Mouse (Mus musculus) midbrain, embryonic 10.5 days (tissue): ENCODE results near the gene Isyna1. TPM values are rescaled to one million over a fixed set of nuclear protein-coding genes. Genes with fewer than 3 reads are reported as not detected.

Experiments
- DNase-seq: peaks from one replicate; pipeline ENCODE4 v3.0.0-alpha.2; 2017; ENCODE audit warnings: low spot score
- H3K27ac ChIP-seq: fragments of 300-500 bp; sonication (generic); replicated peaks from 2 replicates; pipeline ENCODE4 v1.5.1; 2016; ENCODE audit warnings: mild to moderate bottlenecking
- H3K27me3 ChIP-seq: fragments of 300-500 bp; sonication (generic); 2 replicates; pipeline ENCODE4 v1.6.1; 2016; ENCODE audit warnings: low read depth, mild to moderate bottlenecking; ENCODE audit not compliant: poor library complexity, severe bottlenecking
- H3K36me3 ChIP-seq: fragments of 300-500 bp; sonication (generic); 2 replicates; pipeline ENCODE4 v1.6.1; 2016; ENCODE audit warnings: mild to moderate bottlenecking, moderate library complexity
- H3K4me1 ChIP-seq: fragments of 300-500 bp; sonication (generic); 2 replicates; pipeline ENCODE4 v1.6.1; 2016
- H3K4me3 ChIP-seq: fragments of 300-500 bp; sonication (generic); 2 replicates; pipeline ENCODE4 v1.5.1; 2016; ENCODE audit warnings: mild to moderate bottlenecking, moderate library complexity
- H3K9me3 ChIP-seq: fragments of 300-500 bp; sonication (generic); replicated peaks from 2 replicates; pipeline ENCODE4 v1.6.1; 2016; ENCODE audit warnings: mild to moderate bottlenecking
- WGBS: fragments of 180-500 bp; shearing (Covaris S2); methylation state at CpG from one replicate; pipeline ENCODE4 v1.1.7; 2016; 5-methylcytosine and 5-hydroxymethylcytosine counted together
- polyA plus RNA-seq: library from polyadenylated mRNA; unstranded; fragments of >200 nt; fragmentation: Nextera tagmentation; extraction: Ambion mirVana; gene quantifications from 2 replicates; pipeline ENCODE4 v1.2.1, GENCODE M21; 2016

The Isyna1 gene
- polyA plus RNA-seq, 1 experiment from 2014 or later: 137 TPM

GRCm38 (mm10) chr8:70609368-70609848 lies 15.2 kb downstream of the Isyna1 start:
- H3K9me3 ChIP-seq: no peaks in the 10 kb centered on the region
- H3K4me3 ChIP-seq: peak overlapping the region; percentile 76
- 1% methylated on average over 39 of the region's 39 CpGs for WGBS
- DNase-seq: peak; percentile 85
- 0 out of 2 replicates have a peak, but pooled peaks cover 7% of the 10 kb centered on the region for H3K36me3 ChIP-seq
- H3K4me1 ChIP-seq: peaks cover 82% of the 10 kb centered on the region
- H3K27ac ChIP-seq: peak overlapping the region; percentile 92
- H3K27me3 ChIP-seq: peaks cover 25% of the 10 kb centered on the region

GRCm38 (mm10) chr8:70609849-70610795 lies 15.9 kb downstream of the Isyna1 start:
- Histone ChIP-seq H3K4me1 (peaks cover 75% of the 10 kb centered on the region), H3K4me3 (peak overlapping the region; percentile 76), H3K27ac (peak overlapping the region; percentile 92), H3K27me3 (peaks cover 21% of the 10 kb centered on the region), H3K9me3 (no peaks in the 10 kb centered on the region), H3K36me3 (0 out of 2 replicates have a peak, but pooled peaks cover under 1% of the 10 kb centered on the region)
- DNase-seq: peak; percentile 90
- WGBS: 2% methylated on average over 44 of the region's 45 CpGs

- under 1% methylated on average over 54 of the region's 54 CpGs for WGBS
- H3K4me1 ChIP-seq: peaks cover 68% of the 10 kb centered on the region
- DNase-seq: peak; percentile 90
- H3K4me3 ChIP-seq: peak overlapping the region; percentile 76
- no peaks in the 10 kb centered on the region for H3K36me3 ChIP-seq
- peak overlapping the region; percentile 92 for H3K27ac ChIP-seq
- peaks cover 21% of the 10 kb centered on the region for H3K27me3 ChIP-seq
- H3K9me3 ChIP-seq: no peaks in the 10 kb centered on the region
These were observed 16.9 kb downstream of the Isyna1 start for GRCm38 (mm10) chr8:70610796-70611771.

GRCm38 (mm10) chr8:70611849-70612248 lies 17.7 kb downstream of the Isyna1 start:
- WGBS: under 1% methylated on average over 6 of the region's 6 CpGs
- peak overlapping the region; percentile 92; the same call in 1 of the 2 replicates for H3K27ac ChIP-seq

GRCm38 (mm10) chr8:70613763-70614162 lies 19.6 kb downstream of the Isyna1 start:
- Histone ChIP-seq H3K27ac (no peak overlapping the region), H3K9me3 (no peaks in the 10 kb centered on the region), H3K4me3 (no peak overlapping the region), H3K27me3 (peaks cover 8% of the 10 kb centered on the region), H3K4me1 (peaks cover 62% of the 10 kb centered on the region), H3K36me3 (no peaks in the 10 kb centered on the region)
- DNase-seq: no peak
- 25% methylated on average over 1 of the region's 1 CpGs for WGBS

More at GRCm38 (mm10) chr8:70611849-70612248, 17.7 kb downstream of the Isyna1 start:
- Histone ChIP-seq H3K9me3 (no peaks in the 10 kb centered on the region), H3K27me3 (peaks cover 17% of the 10 kb centered on the region), H3K4me1 (peaks cover 66% of the 10 kb centered on the region), H3K4me3 (peak overlapping the region; percentile 76), H3K36me3 (no peaks in the 10 kb centered on the region)
- DNase-seq: peak; percentile 90

GRCm38 (mm10) chr8:70614469-70614868 lies 20.3 kb downstream of the Isyna1 start:
- H3K27ac ChIP-seq: no peak overlapping the region
- peaks cover 1% of the 10 kb centered on the region for H3K27me3 ChIP-seq
- H3K4me1 ChIP-seq: peaks cover 60% of the 10 kb centered on the region
- WGBS: 71% methylated on average over 5 of the region's 5 CpGs
- no peak overlapping the region for H3K4me3 ChIP-seq
- H3K36me3 ChIP-seq: no peaks in the 10 kb centered on the region
- no peak for DNase-seq
- no peaks in the 10 kb centered on the region for H3K9me3 ChIP-seq

GRCm38 (mm10) chr8:70615281-70615680 lies 21.1 kb downstream of the Isyna1 start:
- no peaks in the 10 kb centered on the region for H3K9me3 ChIP-seq
- H3K36me3 ChIP-seq: no peaks in the 10 kb centered on the region
- no peak overlapping the region for H3K4me3 ChIP-seq
- DNase-seq: no peak
- peaks cover 2% of the 10 kb centered on the region for H3K27me3 ChIP-seq
- 93% methylated on average over 8 of the region's 8 CpGs for WGBS
- no peak overlapping the region for H3K27ac ChIP-seq
- peaks cover 52% of the 10 kb centered on the region for H3K4me1 ChIP-seq

GRCm38 (mm10) chr8:70615894-70616293 lies 21.7 kb downstream of the Isyna1 start, which contains the start of gene Lrrc25:
Gene Lrrc25, plus strand, starts transcription at chr8:70616155.
- 86% methylated on average over 3 of the region's 3 CpGs for WGBS

GRCm38 (mm10) chr8:70616645-70617044 lies 22.5 kb downstream of the Isyna1 start:
- H3K36me3 ChIP-seq: no peaks in the 10 kb centered on the region
- WGBS: 65% methylated on average over 11 of the region's 11 CpGs
- no peak for DNase-seq
- H3K27me3 ChIP-seq: peaks cover 16% of the 10 kb centered on the region
- peaks cover 46% of the 10 kb centered on the region for H3K4me1 ChIP-seq
- H3K9me3 ChIP-seq: no peaks in the 10 kb centered on the region
- H3K27ac ChIP-seq: peak overlapping the region; percentile 9; the same call in 1 of the 2 replicates
- no peak overlapping the region for H3K4me3 ChIP-seq

More at GRCm38 (mm10) chr8:70615894-70616293, 21.7 kb downstream of the Isyna1 start, which contains the start of gene Lrrc25:
- no peaks in the 10 kb centered on the region for H3K36me3 ChIP-seq
- H3K27me3 ChIP-seq: peaks cover 9% of the 10 kb centered on the region
- no peak within 1 kb of the TSS for H3K4me3 ChIP-seq
- no peak for DNase-seq
- H3K9me3 ChIP-seq: no peaks in the 10 kb centered on the region
- peaks cover 52% of the 10 kb centered on the region for H3K4me1 ChIP-seq
- peak within 1 kb of the TSS; percentile 9; the same call in 1 of the 2 replicates for H3K27ac ChIP-seq

GRCm38 (mm10) chr8:70617985-70618384 lies 23.8 kb downstream of the Isyna1 start:
- 81% methylated on average over 11 of the region's 11 CpGs for WGBS
- DNase-seq: no peak
- H3K9me3 ChIP-seq: no peaks in the 10 kb centered on the region
- H3K27me3 ChIP-seq: peaks cover 29% of the 10 kb centered on the region
- peak overlapping the region; percentile 29; the same call in 1 of the 2 replicates for H3K27ac ChIP-seq
- 0 out of 2 replicates have a peak overlapping the region, but pooled peaks have one; percentile 1 for H3K4me3 ChIP-seq
- peaks cover 41% of the 10 kb centered on the region for H3K4me1 ChIP-seq
- H3K36me3 ChIP-seq: no peaks in the 10 kb centered on the region

- peak overlapping the region; percentile 33; the same call in 1 of the 2 replicates for H3K27ac ChIP-seq
- WGBS: 37% methylated on average over 9 of the region's 9 CpGs
- H3K36me3 ChIP-seq: no peaks in the 10 kb centered on the region
- H3K9me3 ChIP-seq: no peaks in the 10 kb centered on the region
- peak overlapping the region; percentile 3; the same call in 1 of the 2 replicates for H3K4me3 ChIP-seq
- H3K4me1 ChIP-seq: peaks cover 34% of the 10 kb centered on the region
- DNase-seq: peak; percentile 51
- peaks cover 34% of the 10 kb centered on the region for H3K27me3 ChIP-seq
These were observed 24.7 kb downstream of the Isyna1 start for GRCm38 (mm10) chr8:70618888-70619334.

GRCm38 (mm10) chr8:70622220-70622619 lies 28.0 kb downstream of the Isyna1 start:
- H3K27me3 ChIP-seq: peaks cover 34% of the 10 kb centered on the region
- no peak for DNase-seq
- no peak overlapping the region for H3K27ac ChIP-seq
- no peaks in the 10 kb centered on the region for H3K9me3 ChIP-seq
- no peak overlapping the region for H3K4me3 ChIP-seq
- WGBS: 64% methylated on average over 3 of the region's 3 CpGs
- peaks cover 26% of the 10 kb centered on the region for H3K4me1 ChIP-seq
- H3K36me3 ChIP-seq: no peaks in the 10 kb centered on the region
